Mouse (Mus musculus) urinary bladder, postnatal 36 days (tissue): ENCODE measurements around the gene Lyplal1.

Experiments used
- DNase-seq, 2 experiments: peaks; one replicate each; pipeline ENCODE4 v3.0.0; 2022; ENCODE audit warnings: low spot score in 2 of 2, mixed read lengths in 1 of 2

Lyplal1 gene

GRCm38 (mm10) chr1:186116701-186117488 is at the start of gene Lyplal1:
Gene Lyplal1, minus strand, starts transcription at chr1:186117310.
- DNase-seq, result peak; percentile 92 to 95

DNA sequence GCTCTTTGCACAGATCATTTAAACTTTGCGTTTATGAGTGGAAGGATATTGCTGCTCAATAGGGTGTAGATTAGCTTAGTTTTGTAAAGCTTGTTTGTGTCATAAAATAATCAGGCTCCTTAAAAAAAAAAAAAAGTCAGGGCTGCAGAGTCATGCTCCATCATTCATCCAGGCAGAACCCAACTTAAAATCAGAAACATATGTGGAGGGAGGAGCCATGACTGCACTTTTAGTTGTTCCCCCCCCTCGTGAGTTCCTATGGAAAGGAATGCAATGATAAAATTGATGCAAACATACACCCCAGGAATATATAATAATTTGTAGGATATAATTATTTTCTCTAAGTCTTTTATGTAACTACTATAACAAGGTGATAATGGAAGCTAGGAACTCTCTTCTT is 46.5 kb upstream of the Lyplal1 start:
- no peak for DNase-seq

DNA sequence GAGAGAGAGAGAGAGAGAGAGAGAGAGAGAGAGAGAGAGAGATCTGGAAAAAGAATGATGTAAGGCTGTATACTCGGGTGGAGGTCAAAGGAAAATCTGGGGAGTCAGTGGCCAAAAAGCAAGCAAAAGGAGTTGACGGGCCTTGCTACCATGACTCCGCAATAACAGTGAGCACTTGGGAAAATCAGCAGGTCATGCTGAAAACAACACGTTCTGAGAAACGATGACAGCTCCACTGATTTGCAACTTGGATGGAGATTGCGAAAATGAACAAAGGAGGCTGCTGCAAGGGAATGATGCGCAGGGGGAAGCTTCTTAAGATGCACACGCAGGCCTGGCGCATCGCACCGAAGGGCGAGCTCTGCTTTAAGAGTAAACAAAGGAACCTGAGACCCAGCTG is 46.1 kb upstream of the Lyplal1 start:
- no peak for DNase-seq

DNA sequence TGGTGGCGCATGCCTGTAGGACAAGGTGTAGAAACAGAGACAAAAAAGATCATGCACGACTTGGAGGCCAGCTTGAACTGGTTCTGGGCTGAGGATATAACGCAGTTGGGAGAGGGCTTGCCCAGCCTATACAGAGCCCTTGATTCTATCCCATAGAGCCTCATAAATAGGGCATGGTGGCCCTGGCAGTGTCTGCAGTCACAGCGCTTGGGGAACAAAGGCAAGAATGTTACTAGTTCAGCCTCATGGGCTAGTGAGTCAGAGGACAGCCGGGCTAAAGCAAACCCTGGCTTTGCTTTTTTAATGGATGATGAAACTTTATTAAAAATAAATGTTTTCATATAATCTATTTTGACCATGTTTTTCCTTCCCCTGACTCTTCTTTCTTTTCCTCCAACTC is 33.3 kb upstream of the Lyplal1 start:
- DNase-seq, result no peak

- DNase-seq, result peak in 1 of 2 experiments; percentile 21
Measured at GRCm38 (mm10) chr1:186145444-186145843, 28.3 kb upstream of the Lyplal1 start.

DNA sequence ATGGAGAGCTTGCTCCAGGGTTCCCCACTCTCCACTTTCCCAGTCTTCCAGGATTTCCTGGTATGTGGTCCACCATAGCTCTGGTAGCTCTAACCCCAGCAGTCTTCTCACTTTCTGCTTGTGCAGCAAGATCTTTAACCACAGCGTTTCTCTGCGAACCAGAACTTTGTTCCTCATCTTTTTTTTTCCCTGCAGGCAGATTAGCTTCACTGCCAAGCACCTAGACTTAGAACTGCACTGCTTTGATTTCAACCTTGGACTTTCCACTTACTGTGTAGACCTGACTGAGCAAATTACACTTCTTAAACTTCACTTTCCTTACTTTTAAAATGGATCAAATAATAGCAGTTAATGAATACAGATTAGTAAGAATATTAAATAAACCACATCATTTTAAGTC is 23.1 kb upstream of the Lyplal1 start:
- no peak for DNase-seq

DNA sequence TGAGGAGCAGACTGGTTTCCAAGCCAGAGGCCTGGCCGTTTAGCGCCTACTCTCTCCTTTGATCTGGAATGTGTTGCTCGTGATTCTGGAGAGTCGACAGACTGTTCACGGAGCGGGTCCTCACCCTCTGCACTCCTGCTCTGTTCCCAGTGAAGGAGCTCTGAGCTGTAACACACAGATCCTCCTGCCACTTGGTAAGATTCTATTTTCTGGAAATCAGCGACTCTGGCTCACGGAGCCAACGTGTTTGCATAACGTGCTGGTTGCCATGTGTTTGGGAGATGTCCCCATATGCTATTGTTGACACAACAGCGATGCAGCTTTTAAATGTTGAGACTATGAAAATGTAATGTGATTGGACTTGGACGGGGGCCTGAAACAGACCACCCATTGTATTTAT is 20.8 kb upstream of the Lyplal1 start:
- DNase-seq, result no peak

DNA sequence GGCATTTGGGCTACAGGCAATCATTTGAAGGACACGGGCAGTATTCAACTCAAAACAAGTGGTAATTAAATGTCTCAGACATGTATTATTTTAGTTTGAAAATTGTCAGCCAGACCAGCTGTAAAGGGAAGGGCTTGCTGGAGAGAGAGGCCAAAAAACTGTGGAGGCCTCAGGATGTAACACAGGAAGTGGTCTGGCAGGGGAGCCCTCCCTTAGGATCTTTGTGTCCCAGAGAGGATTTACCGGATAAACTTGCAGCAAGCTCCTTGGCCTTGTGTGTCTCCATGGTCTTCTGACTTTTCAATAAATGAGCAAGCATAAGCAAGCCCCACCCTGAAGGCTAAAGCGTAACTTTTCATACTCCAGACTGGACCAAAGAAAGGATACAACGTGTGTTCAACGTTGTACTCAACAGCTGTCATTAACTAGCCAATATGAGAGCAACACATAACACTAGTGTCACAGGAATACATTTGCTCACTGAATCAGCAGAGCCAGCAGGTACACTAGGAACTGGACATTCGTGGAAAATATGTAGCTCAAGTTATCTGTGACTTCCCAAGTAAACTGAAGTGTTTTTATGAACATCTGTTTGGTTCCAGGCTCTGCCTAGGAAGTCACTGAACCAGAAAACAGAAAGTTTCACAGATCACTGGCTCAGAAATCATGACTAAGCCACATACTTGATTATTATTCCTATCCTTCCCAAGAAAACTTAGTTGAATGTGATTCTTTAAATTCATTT is 19.7 kb upstream of the Lyplal1 start:
- DNase-seq, result peak in 1 of 2 experiments; percentile 7

DNA sequence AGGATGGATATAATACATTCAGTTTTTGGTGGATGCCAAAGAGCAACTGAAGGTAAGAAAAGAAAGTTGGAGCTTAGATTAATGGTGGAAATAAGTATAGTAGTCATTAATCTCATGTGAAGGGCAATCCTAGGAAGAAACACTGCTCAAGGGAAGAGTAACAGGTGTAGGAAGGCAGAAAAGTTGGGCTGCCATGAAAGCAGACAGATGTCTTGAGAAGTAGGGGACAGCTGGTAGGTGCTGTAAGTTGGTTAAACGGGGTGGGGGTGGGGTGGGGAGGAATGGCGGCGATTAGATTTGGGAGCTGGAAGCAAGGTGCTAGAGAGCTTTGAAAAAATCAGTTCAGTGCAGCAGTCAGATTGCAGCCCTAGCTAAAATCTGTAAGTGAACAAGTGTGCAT is 14.4 kb upstream of the Lyplal1 start:
- DNase-seq, result no peak

GRCm38 (mm10) chr1:186128940-186129339 is 11.8 kb upstream of the Lyplal1 start:
- no peak for DNase-seq

- no peak for DNase-seq
Measured at GRCm38 (mm10) chr1:186126313-186126862, 9.3 kb upstream of the Lyplal1 start.

- DNase-seq, result no peak
Measured at GRCm38 (mm10) chr1:186123690-186124089, 6.6 kb upstream of the Lyplal1 start.

DNA sequence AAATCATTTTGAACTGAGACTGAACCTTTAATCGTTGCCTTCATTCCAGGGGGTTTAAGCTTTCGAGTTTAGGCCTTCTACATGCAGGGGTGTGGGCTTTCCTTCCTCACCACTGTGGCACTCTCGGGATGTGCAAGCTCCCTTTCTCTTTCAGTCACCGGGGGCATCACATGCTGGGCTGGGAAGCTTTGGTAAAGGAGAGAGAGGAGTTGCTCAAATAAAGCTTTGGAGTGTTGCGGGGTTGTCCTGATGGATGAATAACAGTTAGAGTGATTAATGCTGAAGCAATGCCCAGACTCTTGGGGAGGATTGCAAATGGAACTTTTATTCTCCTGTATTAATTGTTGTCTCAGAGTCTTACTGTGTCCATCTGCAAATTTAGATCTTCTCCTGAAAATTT is 2.7 kb upstream of the Lyplal1 start:
- DNase-seq, result no peak

DNA sequence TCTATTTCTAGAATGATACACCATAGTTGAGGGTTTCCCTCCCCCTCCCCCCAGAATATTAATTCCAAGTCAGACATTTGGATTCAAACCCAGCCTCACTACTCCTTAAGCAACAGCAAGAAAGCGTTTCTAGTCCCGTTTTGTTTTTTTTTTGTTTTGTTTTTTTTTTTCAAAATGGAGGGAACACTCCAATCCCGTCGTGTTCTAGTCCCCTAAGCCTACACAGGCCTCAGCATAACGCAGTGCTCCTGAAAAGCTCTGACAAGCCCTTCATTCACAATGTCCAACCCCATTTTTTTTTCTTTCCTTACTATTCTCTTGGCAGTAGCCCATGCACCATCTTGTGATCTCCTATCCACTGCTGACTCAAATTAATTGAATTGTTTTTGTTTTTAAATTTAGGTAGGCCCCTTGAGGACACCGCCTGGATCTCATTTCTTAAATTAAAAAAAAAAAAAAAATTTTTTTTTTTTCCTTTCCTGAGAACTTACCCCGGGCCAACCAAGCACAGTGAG is 967 bp downstream of the Lyplal1 start:
- DNase-seq, result no peak

DNA sequence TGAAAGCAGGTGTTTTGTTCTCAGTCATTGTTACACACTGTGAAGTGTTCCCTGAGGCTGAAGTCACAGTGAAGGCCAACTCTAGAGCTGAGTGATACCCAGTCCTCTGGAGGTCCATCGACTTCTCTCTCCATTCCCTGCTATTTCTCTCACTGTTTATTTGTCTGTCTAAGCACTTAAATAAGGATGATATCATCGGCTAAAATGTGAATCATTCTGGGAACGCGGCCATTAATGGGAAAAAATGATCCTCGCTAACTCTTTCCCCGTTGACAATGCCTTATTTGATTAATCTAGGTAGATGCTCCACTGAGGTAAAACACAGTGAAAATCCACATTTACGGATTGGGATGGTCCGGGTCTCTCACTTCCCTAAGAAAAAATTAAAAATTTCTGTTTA is 14.8 kb downstream of the Lyplal1 start:
- DNase-seq, result no peak

DNA sequence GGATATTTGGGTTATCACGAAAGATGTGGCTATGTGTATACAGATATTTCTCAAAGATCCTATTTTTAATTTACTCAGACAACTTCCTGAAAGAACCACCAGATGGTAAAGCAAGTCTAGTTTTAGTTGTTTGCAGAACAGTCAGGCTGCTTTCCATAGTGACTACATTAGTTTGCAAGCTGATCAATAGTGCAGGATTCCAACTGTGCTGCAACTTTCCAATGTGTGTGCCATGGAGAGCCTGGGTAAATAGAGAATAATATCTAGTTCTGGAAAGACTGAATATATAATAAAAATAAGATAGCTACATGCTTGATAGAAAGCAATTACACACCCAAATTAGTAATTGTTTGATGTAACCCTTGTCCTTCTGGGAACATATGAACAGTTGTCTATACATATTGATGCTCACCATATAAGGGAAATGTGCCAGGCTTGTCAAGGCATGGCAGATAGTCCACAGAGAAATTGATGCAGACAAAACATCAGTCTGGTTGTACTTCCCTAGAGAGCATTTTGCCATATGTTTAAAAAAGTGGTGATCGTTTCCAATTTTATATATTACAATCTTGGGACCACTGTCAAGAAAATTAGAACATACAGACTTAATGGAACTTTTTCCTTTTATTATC is 50.7 kb downstream of the Lyplal1 start:
- DNase-seq, result no peak

GRCm38 (mm10) chr1:186060041-186060440 is 57.1 kb downstream of the Lyplal1 start:
- no peak for DNase-seq

DNA sequence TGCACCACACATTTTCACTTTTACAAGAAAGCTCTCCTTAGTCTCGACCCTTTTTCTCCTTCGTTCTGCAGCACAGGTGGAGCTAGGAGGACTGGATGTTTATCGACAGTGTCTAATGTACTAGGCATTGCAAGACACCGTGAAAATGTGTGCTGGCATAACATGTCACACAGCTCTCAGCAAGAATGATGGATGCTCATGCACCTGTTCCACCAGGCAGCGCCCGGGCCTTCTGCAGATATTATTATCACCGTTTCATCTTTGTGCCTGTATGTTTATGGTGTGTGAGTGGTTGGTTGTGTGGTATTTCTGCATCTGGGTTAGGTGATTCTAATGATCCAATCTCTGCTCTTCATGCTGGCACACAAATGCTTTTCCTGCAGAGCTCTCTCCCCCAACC is 62.9 kb downstream of the Lyplal1 start:
- DNase-seq, result no peak

DNA sequence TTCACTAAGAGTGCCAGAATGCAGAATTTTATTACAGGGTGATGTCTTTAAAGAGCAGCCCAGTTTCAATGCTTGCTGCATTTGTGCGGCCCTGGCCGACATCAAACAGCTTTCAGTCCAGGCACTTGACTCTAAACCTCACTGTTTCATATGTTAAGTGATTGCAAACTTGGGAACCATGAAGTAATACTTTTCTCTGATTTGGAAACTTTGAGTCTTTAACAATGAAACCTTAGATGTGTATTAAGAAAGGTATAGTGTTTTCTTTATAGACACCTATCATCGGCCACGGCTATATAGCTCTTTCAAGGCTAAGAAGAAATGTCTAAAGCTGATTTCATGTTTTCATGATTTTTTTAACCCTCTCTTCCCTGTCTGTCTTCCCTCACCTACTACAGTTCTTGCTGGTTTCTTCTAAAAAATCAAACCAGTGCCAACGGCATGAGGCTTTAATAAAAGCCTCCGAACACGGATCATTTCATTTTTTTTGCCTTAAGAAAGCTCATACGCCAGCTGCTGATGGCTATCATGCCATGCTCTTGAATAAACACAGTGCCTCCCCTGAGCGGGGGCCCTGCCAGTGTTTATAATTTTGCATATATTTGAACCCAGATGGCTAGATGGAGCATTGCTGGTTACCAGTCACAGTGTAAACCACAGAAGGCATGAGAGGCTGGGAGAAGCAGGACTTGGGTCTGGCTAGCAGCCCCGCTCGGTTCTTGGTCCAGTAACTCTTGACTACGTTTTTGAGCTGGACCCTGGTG is 63.6 kb downstream of the Lyplal1 start:
- DNase-seq, result no peak

DNA sequence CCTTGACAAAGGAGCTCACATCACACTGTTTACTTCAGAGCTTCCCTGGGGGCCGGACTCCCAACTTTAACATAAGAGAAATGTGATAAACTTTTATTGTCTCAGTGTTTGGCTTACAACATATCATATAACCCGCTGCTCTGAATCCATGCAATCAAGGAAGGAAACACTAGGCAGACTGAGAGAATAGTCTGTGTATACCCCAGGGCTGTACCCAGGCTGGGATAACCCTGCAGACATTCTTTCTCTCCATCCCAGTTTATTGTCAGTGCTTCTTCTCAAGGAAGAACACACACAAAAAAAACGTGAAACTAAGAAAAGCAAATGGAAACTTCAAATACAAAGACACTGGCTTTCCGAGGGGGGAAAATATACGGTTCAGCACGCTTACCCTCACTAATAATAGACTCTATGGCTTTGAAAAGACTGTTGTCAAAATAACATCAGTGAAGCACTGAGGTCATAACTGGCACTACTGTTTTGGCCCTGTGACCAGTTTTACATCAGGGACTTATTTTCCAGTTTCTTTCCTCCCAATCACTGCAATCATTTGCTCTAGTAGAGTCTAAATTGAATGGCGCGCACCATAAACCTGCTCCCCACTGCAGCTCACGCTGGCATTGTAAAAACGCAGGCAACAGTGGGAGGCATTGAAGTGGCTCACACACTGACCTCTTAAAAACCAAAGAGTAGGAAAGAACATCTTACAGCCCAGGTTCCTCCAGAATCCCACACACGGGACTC is 73.2 kb downstream of the Lyplal1 start:
- DNase-seq, result no peak

GRCm38 (mm10) chr1:186041841-186042240 is 75.3 kb downstream of the Lyplal1 start:
- DNase-seq, result no peak
